Mouse (Mus musculus) stomach, adult 2 months (tissue): ENCODE data around the gene Rpia. TPM values are rescaled to one million over a fixed set of nuclear protein-coding genes. Genes with fewer than 3 reads are reported as not detected.

Experiments
- polyA plus RNA-seq: library from polyadenylated mRNA; depleted of rRNA; stranded (reverse); fragments of >200 nt; gene quantifications from 2 replicates; pipeline ENCODE4 v1.2.3, GENCODE M21; 2012; rRNA removed

The Rpia gene
- 2.9 and 4.2 TPM in 2 replicates for polyA plus RNA-seq

GRCm38 (mm10) chr6:70791824-70792535, at the start of gene Rpia:
TSS of gene Rpia (minus strand) at chr6:70792232.

Other genes starting within 250 kb of the Rpia start
- gene Eif2ak3, start 52.3 kb upstream of the Rpia start, polyA plus RNA-seq = 6.9 and 9.7 TPM in 2 replicates
- not detected in 2 replicates for gene Tex37, start 126.7 kb upstream of the Rpia start, polyA plus RNA-seq
- not detected in 2 replicates for gene Foxi3, start 164.3 kb upstream of the Rpia start, polyA plus RNA-seq